Mouse (Mus musculus): ENCODE results near the gene Mrpl18. TPM values are rescaled to one million over a fixed set of nuclear protein-coding genes. Genes with fewer than 3 reads are reported as not detected.
"Not testable (repeated sequence)": the region's sequence is repeated elsewhere in the genome, so short reads cannot be mapped to it uniquely, and the experiment has no call there.

Gene Mrpl18
- polyA plus RNA-seq, 1 experiment from 2014 or later: 138 TPM

DNA sequence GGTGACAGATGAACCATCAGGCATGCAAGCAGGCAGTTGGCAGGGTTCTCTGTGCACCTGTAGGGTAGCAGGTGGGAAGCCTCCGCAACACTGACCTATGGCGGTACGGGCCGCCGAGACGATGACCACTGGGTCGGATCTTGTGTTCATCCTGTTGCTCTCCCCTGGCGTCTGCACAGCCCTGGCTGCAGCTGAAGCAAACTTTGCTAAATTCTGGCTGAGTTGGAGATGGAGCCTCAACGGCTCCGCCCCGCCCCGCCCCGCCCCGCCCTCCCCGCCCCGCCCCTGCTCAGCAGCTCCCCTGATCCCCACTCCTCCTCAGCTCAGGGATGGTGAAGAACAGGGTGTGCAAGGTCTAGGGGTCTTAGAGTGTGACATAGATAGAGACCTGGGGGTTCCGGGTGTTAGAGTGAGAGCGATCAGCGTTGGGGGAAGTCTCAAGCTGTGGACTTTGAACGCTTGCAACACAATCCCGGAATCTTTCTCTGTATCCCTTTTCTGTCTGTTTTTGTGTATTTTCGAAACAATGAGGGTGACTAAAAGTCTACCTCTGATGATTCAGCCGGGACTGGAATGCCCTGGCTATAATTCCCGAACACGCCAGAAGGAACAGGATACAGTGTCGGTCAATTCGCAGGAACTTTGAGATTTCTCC, 24.1 kb upstream of the Mrpl18 start, which contains the start of gene Acat3:
TSS of gene Acat3 (minus strand) at position 450 of the 655 bp plus-strand sequence.
- H3K9ac ChIP-seq: no peak within 1 kb of the TSS
- no peaks in the 10 kb centered on the region; the same call in 1 of the 2 replicates for H3K4me1 ChIP-seq (replicated peaks; ENCODE audit: control insufficient read depth, insufficient read depth, low read length)
- peak within 1 kb of the TSS; percentile 43 for H3K4me2 ChIP-seq (replicated peaks)
- ATAC-seq (ENCODE audit: low FRiP score) (peak; percentile 54; the same call in 1 of the 2 replicates), DNase-seq (ENCODE audit: low spot score) (no peak)
- H3K36me3 ChIP-seq (replicated peaks; ENCODE audit: control insufficient read depth, insufficient read depth): peaks cover 36% of the 10 kb centered on the region
- H3K4me3 ChIP-seq (replicated peaks; ENCODE audit: low read length): 0 out of 2 replicates have a peak within 1 kb of the TSS, but pooled peaks have one; percentile 5
- no peaks in the 10 kb centered on the region for H3K27me3 ChIP-seq (ENCODE audit: control insufficient read depth, insufficient read depth, low read length)
- 17% methylated on average over 26 of the region's 27 CpGs for WGBS
- no peaks in the 10 kb centered on the region for H3K9me3 ChIP-seq (ENCODE audit: control insufficient read depth, low read length)
- H3K27ac ChIP-seq: no peak within 1 kb of the TSS

- 38% methylated on average over 2 of the region's 12 CpGs for WGBS
- DNase-seq (ENCODE audit: low spot score); H3K4me1 ChIP-seq (replicated peaks; ENCODE audit: control insufficient read depth, insufficient read depth, low read length); H3K9ac ChIP-seq; H3K9me3 ChIP-seq (ENCODE audit: control insufficient read depth, low read length); H3K27ac ChIP-seq; H3K27me3 ChIP-seq (ENCODE audit: control insufficient read depth, insufficient read depth, low read length): not testable (repeated sequence)
- peak; percentile 60; the same call in 1 of the 2 replicates for ATAC-seq (ENCODE audit: low FRiP score)
- H3K4me3 ChIP-seq (replicated peaks; ENCODE audit: low read length): 0 out of 2 replicates have a peak overlapping the region, but pooled peaks have one; percentile 5
- H3K36me3 ChIP-seq (replicated peaks; ENCODE audit: control insufficient read depth, insufficient read depth): peaks cover 29% of the 10 kb centered on the region
- peak overlapping the region; percentile 43 for H3K4me2 ChIP-seq (replicated peaks)
Observed at GRCm38 (mm10) chr17:12939377-12940148, 23.4 kb upstream of the Mrpl18 start.

DNA sequence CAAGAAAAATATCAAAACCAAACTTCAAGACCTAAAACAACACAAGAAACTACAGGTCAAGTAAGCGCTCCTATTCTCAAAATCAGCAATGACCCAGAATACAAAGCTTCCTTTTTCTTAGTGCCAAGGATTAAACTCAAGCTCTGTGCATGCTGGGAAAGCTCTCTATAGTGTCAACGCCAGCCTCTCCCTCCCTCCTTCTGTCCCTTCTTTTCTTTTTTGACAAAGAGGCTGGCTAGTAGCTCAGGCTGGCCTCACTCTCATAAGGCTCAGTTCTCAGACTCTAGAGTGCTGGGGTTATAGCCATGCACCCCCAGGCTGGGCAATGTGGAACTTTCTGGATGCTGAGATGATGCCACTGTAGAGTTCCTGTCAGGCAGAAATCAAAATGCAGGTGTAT, 21.9 kb upstream of the Mrpl18 start:
- Histone ChIP-seq H3K9me3 (ENCODE audit: control insufficient read depth, low read length) (no peaks in the 10 kb centered on the region), H3K4me3 (replicated peaks; ENCODE audit: low read length) (no peak overlapping the region), H3K27me3 (ENCODE audit: control insufficient read depth, insufficient read depth, low read length) (no peaks in the 10 kb centered on the region), H3K4me1 (replicated peaks; ENCODE audit: control insufficient read depth, insufficient read depth, low read length) (no peaks in the 10 kb centered on the region; the same call in 1 of the 2 replicates), H3K9ac (no peak overlapping the region), H3K36me3 (replicated peaks; ENCODE audit: control insufficient read depth, insufficient read depth) (peaks cover 15% of the 10 kb centered on the region), H3K27ac (no peak overlapping the region), H3K4me2 (replicated peaks) (no peak overlapping the region)
- ATAC-seq (ENCODE audit: low FRiP score) (no peak), DNase-seq (ENCODE audit: low spot score) (no peak)
- 39% methylated on average over 2 of the region's 2 CpGs for WGBS

- H3K27me3 ChIP-seq (ENCODE audit: control insufficient read depth, insufficient read depth, low read length): no peaks in the 10 kb centered on the region
- no peak for DNase-seq (ENCODE audit: low spot score)
- no peak overlapping the region for H3K4me2 ChIP-seq (replicated peaks)
- H3K4me1 ChIP-seq (replicated peaks; ENCODE audit: control insufficient read depth, insufficient read depth, low read length): no peaks in the 10 kb centered on the region; the same call in 1 of the 2 replicates
- peaks cover 9% of the 10 kb centered on the region; the same call in 1 of the 2 replicates for H3K36me3 ChIP-seq (replicated peaks; ENCODE audit: control insufficient read depth, insufficient read depth)
- 81% methylated on average over 2 of the region's 2 CpGs for WGBS
- ATAC-seq (ENCODE audit: low FRiP score): no peak
- no peak overlapping the region for H3K4me3 ChIP-seq (replicated peaks; ENCODE audit: low read length)
- no peak overlapping the region for H3K27ac ChIP-seq
- H3K9ac ChIP-seq: no peak overlapping the region
- no peaks in the 10 kb centered on the region for H3K9me3 ChIP-seq (ENCODE audit: control insufficient read depth, low read length)
Observed at GRCm38 (mm10) chr17:12937412-12937970, 21.3 kb upstream of the Mrpl18 start.

- Histone ChIP-seq H3K4me1 (replicated peaks; ENCODE audit: control insufficient read depth, insufficient read depth, low read length) (no peaks in the 10 kb centered on the region; the same call in 1 of the 2 replicates), H3K9me3 (ENCODE audit: control insufficient read depth, low read length) (no peaks in the 10 kb centered on the region), H3K4me2 (replicated peaks) (no peak overlapping the region), H3K36me3 (replicated peaks; ENCODE audit: control insufficient read depth, insufficient read depth) (no peaks in the 10 kb centered on the region), H3K27ac (no peak overlapping the region), H3K9ac (no peak overlapping the region), H3K27me3 (ENCODE audit: control insufficient read depth, insufficient read depth, low read length) (no peaks in the 10 kb centered on the region), H3K4me3 (replicated peaks; ENCODE audit: low read length) (no peak overlapping the region)
- DNase-seq (ENCODE audit: low spot score) (no peak), ATAC-seq (ENCODE audit: low FRiP score) (no peak)
- 72% methylated on average over 4 of the region's 4 CpGs for WGBS
Observed at GRCm38 (mm10) chr17:12935719-12936118, 19.6 kb upstream of the Mrpl18 start.

GRCm38 (mm10) chr17:12931576-12931975, 15.4 kb upstream of the Mrpl18 start:
- not testable (repeated sequence) for H3K4me1 ChIP-seq (replicated peaks; ENCODE audit: control insufficient read depth, insufficient read depth, low read length); ATAC-seq (ENCODE audit: low FRiP score); H3K9ac ChIP-seq; H3K27me3 ChIP-seq (ENCODE audit: control insufficient read depth, insufficient read depth, low read length); H3K4me2 ChIP-seq (replicated peaks); H3K9me3 ChIP-seq (ENCODE audit: control insufficient read depth, low read length); DNase-seq (ENCODE audit: low spot score); H3K36me3 ChIP-seq (replicated peaks; ENCODE audit: control insufficient read depth, insufficient read depth); H3K4me3 ChIP-seq (replicated peaks; ENCODE audit: low read length); H3K27ac ChIP-seq
- WGBS: 92% methylated on average over 5 of the region's 5 CpGs

DNA sequence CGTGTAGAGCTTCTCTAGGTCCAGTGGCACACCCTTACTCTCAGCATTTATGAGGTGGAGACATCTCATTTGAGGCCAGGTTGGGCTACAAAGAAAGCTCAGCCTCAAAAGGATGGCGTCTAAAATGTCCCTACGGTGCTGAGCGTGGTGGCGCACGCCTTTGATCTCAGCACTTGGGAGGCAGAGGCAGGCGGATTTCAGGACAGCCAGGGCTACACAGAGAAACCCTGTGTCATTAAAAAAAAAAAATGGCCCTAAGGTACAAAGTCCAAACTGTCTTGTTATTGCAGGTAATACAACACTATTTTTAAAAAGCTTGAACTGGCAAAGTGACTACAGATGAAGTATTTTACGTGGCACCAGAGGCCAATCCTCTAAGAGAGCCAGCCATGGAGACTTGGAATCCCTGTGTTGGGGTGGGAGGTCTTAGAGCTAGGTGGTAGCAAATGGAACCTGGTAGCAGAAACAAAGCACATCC, 9.6 kb upstream of the Mrpl18 start:
- no peaks in the 10 kb centered on the region for H3K27me3 ChIP-seq (ENCODE audit: control insufficient read depth, insufficient read depth, low read length)
- H3K4me2 ChIP-seq (replicated peaks): no peak overlapping the region
- H3K9me3 ChIP-seq (ENCODE audit: control insufficient read depth, low read length): no peaks in the 10 kb centered on the region
- no peak overlapping the region for H3K27ac ChIP-seq
- no peak overlapping the region for H3K4me3 ChIP-seq (replicated peaks; ENCODE audit: low read length)
- ATAC-seq (ENCODE audit: low FRiP score): no peak
- no peak overlapping the region for H3K9ac ChIP-seq
- no peaks in the 10 kb centered on the region for H3K4me1 ChIP-seq (replicated peaks; ENCODE audit: control insufficient read depth, insufficient read depth, low read length)
- 90% methylated on average over 8 of the region's 8 CpGs for WGBS
- no peak for DNase-seq (ENCODE audit: low spot score)
- peaks cover 63% of the 10 kb centered on the region for H3K36me3 ChIP-seq (replicated peaks; ENCODE audit: control insufficient read depth, insufficient read depth)

DNA sequence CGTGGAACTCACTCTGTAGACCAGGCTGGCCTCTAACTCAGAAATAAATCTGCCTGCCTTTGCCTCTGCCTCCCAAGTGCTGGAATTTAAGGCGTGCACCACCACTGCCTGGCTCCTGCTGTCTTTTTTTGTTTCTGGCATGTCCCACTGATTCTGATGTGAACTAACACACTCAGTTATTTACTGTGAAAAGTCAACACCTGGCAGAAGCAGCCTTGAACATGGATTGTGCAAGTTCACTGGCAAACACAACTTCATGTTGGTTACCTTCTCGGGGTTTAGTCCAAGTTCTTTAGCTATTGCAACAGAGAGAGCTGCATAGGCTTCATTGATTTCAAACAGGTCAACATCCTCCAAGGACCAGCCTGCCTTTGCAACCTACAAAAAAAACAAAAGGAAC, 8.9 kb upstream of the Mrpl18 start:
- no peaks in the 10 kb centered on the region for H3K4me1 ChIP-seq (replicated peaks; ENCODE audit: control insufficient read depth, insufficient read depth, low read length)
- WGBS: 90% methylated on average over 3 of the region's 3 CpGs
- H3K36me3 ChIP-seq (replicated peaks; ENCODE audit: control insufficient read depth, insufficient read depth): peaks cover 70% of the 10 kb centered on the region
- H3K27me3 ChIP-seq (ENCODE audit: control insufficient read depth, insufficient read depth, low read length): no peaks in the 10 kb centered on the region
- H3K4me3 ChIP-seq (replicated peaks; ENCODE audit: low read length): no peak overlapping the region
- H3K4me2 ChIP-seq (replicated peaks): no peak overlapping the region
- no peak for DNase-seq (ENCODE audit: low spot score)
- no peak overlapping the region for H3K9ac ChIP-seq
- ATAC-seq (ENCODE audit: low FRiP score): no peak
- H3K9me3 ChIP-seq (ENCODE audit: control insufficient read depth, low read length): no peaks in the 10 kb centered on the region
- H3K27ac ChIP-seq: no peak overlapping the region

DNA sequence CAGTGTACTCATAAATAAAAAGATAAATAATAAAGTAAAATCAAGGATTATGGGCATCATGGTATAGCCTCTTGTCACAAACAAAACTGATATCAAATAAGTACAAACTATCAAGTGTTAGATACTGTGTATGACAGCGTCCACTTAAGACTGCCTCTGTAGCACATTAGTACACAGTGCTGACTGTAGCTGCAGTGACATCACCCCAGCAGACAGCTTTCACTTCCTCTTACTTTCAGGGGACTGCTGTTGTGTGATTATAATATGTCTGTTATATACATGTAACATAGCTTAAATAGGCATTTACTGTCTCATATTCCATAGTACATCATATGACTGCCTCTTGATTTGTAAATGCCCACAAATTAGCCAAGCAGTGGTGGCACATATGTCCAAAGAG, 4.9 kb upstream of the Mrpl18 start:
- H3K36me3 ChIP-seq (replicated peaks; ENCODE audit: control insufficient read depth, insufficient read depth): peaks cover 78% of the 10 kb centered on the region
- peaks cover 12% of the 10 kb centered on the region for H3K4me1 ChIP-seq (replicated peaks; ENCODE audit: control insufficient read depth, insufficient read depth, low read length)
- no peaks in the 10 kb centered on the region for H3K9me3 ChIP-seq (ENCODE audit: control insufficient read depth, low read length)
- H3K4me2 ChIP-seq (replicated peaks): no peak overlapping the region
- ATAC-seq (ENCODE audit: low FRiP score) (no peak), DNase-seq (ENCODE audit: low spot score) (no peak)
- H3K27ac ChIP-seq: no peak overlapping the region
- no peak overlapping the region for H3K4me3 ChIP-seq (replicated peaks; ENCODE audit: low read length)
- H3K27me3 ChIP-seq (ENCODE audit: control insufficient read depth, insufficient read depth, low read length): no peaks in the 10 kb centered on the region
- 97% methylated on average over 1 of the region's 1 CpGs for WGBS
- H3K9ac ChIP-seq: no peak overlapping the region

All from hindbrain, embryonic 14.5 days (tissue).